Mouse (Mus musculus) Patski (cell line): ENCODE data around the gene Ppp1cb. TPM values are rescaled to one million over a fixed set of nuclear protein-coding genes. Genes with fewer than 3 reads are reported as not detected.
A peak's percentile ranks its signal among the peaks of the same experiment; 100 is the strongest.

Experiments used
- ATAC-seq: fragments of 100-300 bp; one replicate; pipeline ENCODE4 v1.8.0; 2021
- CTCF ChIA-PET: fragments of 350-600 bp; sonication (Branson Sonifier 250); formaldehyde crosslinking; loops from one replicate; lab custom pipeline; 2022; ENCODE audit warnings: inconsistent platforms; lab: Charles Lee
- POLR2A ChIA-PET: fragments of 350-600 bp; sonication (Branson Sonifier 250); formaldehyde crosslinking; loops from one replicate; lab custom pipeline; 2022; ENCODE audit warnings: antibody characterized with exemption, inconsistent platforms; lab: Charles Lee
- DNase-seq: peaks from one replicate; pipeline ENCODE4 v3.0.0-alpha.2; 2011; ENCODE audit warnings: low read depth, low spot score
- H3K27me3 ChIP-seq: fragments of 371-371 bp; one replicate; pipeline ENCODE4 v1.5.1; 2021
- CTCF ChIP-seq: fragments of 100-300 bp; IDR thresholded peaks from one replicate; pipeline ENCODE4 v1.5.1; 2021
- in situ Hi-C: fragments of 300-500 bp; cut with MboI; formaldehyde crosslinking; loops from 3 replicates; pipeline ENCODE4 v1.11.1; 2018; ENCODE audit warnings: low pct_unique_long_range_greater_than_20kb, mixed read lengths
- polyA plus RNA-seq: library from polyadenylated mRNA; unstranded; gene quantifications from one replicate; pipeline ENCODE4 v1.2.3, GENCODE M21; 2021

Gene Ppp1cb
- 243 TPM for polyA plus RNA-seq

- CTCF ChIA-PET: interaction anchor here (1.0 to 1.7 kb wide), 2 partner anchors 116 to 136 kb away, joined by 4 to 6 read pairs; no protein-coding TSS in a partner anchor
Measured at GRCm38 (mm10) chr5:32458408-32459143, at the start of gene Ppp1cb. Ppp1cb (plus strand) TSS chr5:32458843.

GRCm38 (mm10) chr5:32409747-32410146 lies 48.9 kb upstream of the Ppp1cb start:
- no peak for ATAC-seq
- in situ Hi-C loops: no loop called here
- POLR2A ChIA-PET: no interaction called here

More at GRCm38 (mm10) chr5:32458408-32459143, at the start of gene Ppp1cb:
- peak; percentile 96 for ATAC-seq
- TF ChIP-seq CTCF: no peak
- H3K27me3 ChIP-seq: no peaks in the 10 kb centered on the region
- in situ Hi-C loops: no loop called here
- POLR2A ChIA-PET: interaction anchor here (1.0 kb wide), 1 partner anchor 138 kb away, joined by 3 read pairs; no protein-coding TSS in a partner anchor
- peak; percentile 98 for DNase-seq

GRCm38 (mm10) chr5:32410954-32411688 lies 47.5 kb upstream of the Ppp1cb start:
- in situ Hi-C loops: no loop called here
- no peak for TF ChIP-seq CTCF
- no peaks in the 10 kb centered on the region for H3K27me3 ChIP-seq
- no peak for ATAC-seq
- ChIA-PET POLR2A (no interaction called here), CTCF (no interaction called here)
- DNase-seq: no peak

More at GRCm38 (mm10) chr5:32409747-32410146, 48.9 kb upstream of the Ppp1cb start:
- CTCF ChIA-PET: interaction anchor here (1.0 kb wide), 1 partner anchor 10 kb away, joined by 3 read pairs; no protein-coding TSS in a partner anchor
- TF ChIP-seq CTCF: no peak
- no peak for DNase-seq
- H3K27me3 ChIP-seq: no peaks in the 10 kb centered on the region

GRCm38 (mm10) chr5:32412186-32412950 lies 46.3 kb upstream of the Ppp1cb start:
- no peak for TF ChIP-seq CTCF
- ATAC-seq (no peak), DNase-seq (no peak)
- CTCF ChIA-PET: interaction anchor here (0.9 to 1.9 kb wide), 4 partner anchors 8 to 74 kb away, joined by 3 to 5 read pairs (median 4); no protein-coding TSS in a partner anchor
- no peaks in the 10 kb centered on the region for H3K27me3 ChIP-seq
- in situ Hi-C loops: no loop called here
- POLR2A ChIA-PET: no interaction called here

GRCm38 (mm10) chr5:32413083-32413482 lies 45.6 kb upstream of the Ppp1cb start:
- CTCF ChIA-PET: interaction anchor here (0.9 to 1.9 kb wide), 4 partner anchors 8 to 75 kb away, joined by 3 to 5 read pairs (median 4); no protein-coding TSS in a partner anchor
- no peaks in the 10 kb centered on the region for H3K27me3 ChIP-seq
- in situ Hi-C loops: no loop called here
- no peak for TF ChIP-seq CTCF
- ATAC-seq (no peak), DNase-seq (no peak)
- POLR2A ChIA-PET: no interaction called here

GRCm38 (mm10) chr5:32413569-32413968 lies 45.1 kb upstream of the Ppp1cb start:
- ChIA-PET CTCF (interaction anchor here (1.1 to 1.9 kb wide), 3 partner anchors 9 to 17 kb away, joined by 4 to 5 read pairs (median 4); no protein-coding TSS in a partner anchor), POLR2A (no interaction called here)
- ATAC-seq (no peak), DNase-seq (no peak)
- in situ Hi-C loops: no loop called here
- no peaks in the 10 kb centered on the region for H3K27me3 ChIP-seq
- no peak for TF ChIP-seq CTCF

GRCm38 (mm10) chr5:32414461-32414985 lies 44.1 kb upstream of the Ppp1cb start:
- TF ChIP-seq CTCF: no peak
- CTCF ChIA-PET: interaction anchor here (1.9 kb wide), 1 partner anchor 9 kb away, joined by 5 read pairs; no protein-coding TSS in a partner anchor
- DNase-seq (no peak), ATAC-seq (no peak)
- in situ Hi-C loops: no loop called here
- POLR2A ChIA-PET: no interaction called here
- no peaks in the 10 kb centered on the region for H3K27me3 ChIP-seq

- ChIA-PET CTCF (interaction anchor here (1.9 kb wide), 1 partner anchor 10 kb away, joined by 5 read pairs; no protein-coding TSS in a partner anchor), POLR2A (interaction anchor here (1.0 kb wide), 1 partner anchor 45 kb away, joined by 4 read pairs; no protein-coding TSS in a partner anchor)
- no peak for DNase-seq
- TF ChIP-seq CTCF: no peak
- no peaks in the 10 kb centered on the region for H3K27me3 ChIP-seq
- in situ Hi-C loops: no loop called here
- ATAC-seq: no peak
Measured at GRCm38 (mm10) chr5:32415554-32415953, 43.1 kb upstream of the Ppp1cb start.

GRCm38 (mm10) chr5:32416881-32417280 lies 41.8 kb upstream of the Ppp1cb start:
- DNase-seq (no peak), ATAC-seq (peak; percentile 72)
- ChIA-PET CTCF (interaction anchor here (1.3 to 1.5 kb wide), 2 partner anchors 9 to 13 kb away, joined by 3 to 5 read pairs; no protein-coding TSS in a partner anchor), POLR2A (no interaction called here)
- in situ Hi-C loops: no loop called here
- no peak for TF ChIP-seq CTCF
- no peaks in the 10 kb centered on the region for H3K27me3 ChIP-seq
